Mouse (Mus musculus) megakaryocyte, embryonic 14.5 days (primary cell): ENCODE results near the gene Olfr976. TPM values are rescaled to one million over a fixed set of nuclear protein-coding genes. Genes with fewer than 3 reads are reported as not detected.
"Not testable (repeated sequence)": the region's sequence is repeated elsewhere in the genome, so short reads cannot be mapped to it uniquely, and the experiment has no call there.

ENCODE experiments used
- H3K27me3 ChIP-seq: replicated peaks from 2 replicates; pipeline ENCODE3; 2012; ENCODE audit warnings: inconsistent platforms
- H3K36me3 ChIP-seq: replicated peaks from 2 replicates; pipeline ENCODE3; 2012; ENCODE audit warnings: low read length, inconsistent platforms, mixed read lengths
- H3K4me1 ChIP-seq: 2 replicates; pipeline ENCODE4 v1.6.1; 2012; ENCODE audit warnings: inconsistent platforms
- H3K4me3 ChIP-seq: replicated peaks from 2 replicates; pipeline ENCODE3; 2012; ENCODE audit warnings: moderate library complexity, mild to moderate bottlenecking, inconsistent platforms
- H3K9me3 ChIP-seq: 2 replicates; pipeline ENCODE4 v1.6.1; 2012; ENCODE audit warnings: inconsistent platforms
- FLI1 ChIP-seq: IDR thresholded peaks from 2 replicates; pipeline ENCODE4 v1.6.1; 2012; ENCODE audit warnings: low read length, inconsistent platforms, mixed read lengths
- GATA1 ChIP-seq: IDR thresholded peaks from 3 replicates; pipeline ENCODE4 v1.6.1; 2012; ENCODE audit warnings: mixed read lengths, low read length, inconsistent platforms, borderline replicate concordance
- polyA plus RNA-seq: library from polyadenylated mRNA; stranded (reverse); fragments of >175 nt; gene quantifications from 2 replicates; pipeline ENCODE4 v1.2.3, GENCODE M21; 2012; ENCODE audit warnings: low replicate concordance; ENCODE audit not compliant: insufficient read depth

Olfr976 gene
- not detected in 2 replicates for polyA plus RNA-seq

DNA sequence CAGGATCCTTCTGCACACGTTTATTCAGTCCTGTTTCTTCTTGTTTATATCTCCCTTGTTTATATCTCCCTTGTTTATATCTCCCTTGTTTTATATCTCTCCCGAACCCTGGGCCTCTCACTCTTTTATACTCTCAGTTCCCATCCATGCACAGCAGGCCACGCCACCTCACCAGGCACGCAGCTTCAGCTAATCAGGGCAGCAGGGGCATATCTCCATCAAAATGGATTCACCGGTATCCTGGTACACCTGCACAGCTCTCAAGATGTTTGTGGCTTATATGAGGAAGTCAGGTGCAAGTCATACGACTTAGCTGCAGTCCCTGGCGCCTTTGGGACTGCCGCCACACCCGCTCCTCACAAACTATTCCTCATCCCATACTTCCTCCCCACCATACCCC lies at the start of gene Olfr976:
Olfr976 (minus strand) TSS at position 101 of the 400 bp plus-strand sequence.
- H3K4me3 ChIP-seq, H3K36me3 ChIP-seq, H3K9me3 ChIP-seq, H3K27me3 ChIP-seq, H3K4me1 ChIP-seq: not testable (repeated sequence)

DNA sequence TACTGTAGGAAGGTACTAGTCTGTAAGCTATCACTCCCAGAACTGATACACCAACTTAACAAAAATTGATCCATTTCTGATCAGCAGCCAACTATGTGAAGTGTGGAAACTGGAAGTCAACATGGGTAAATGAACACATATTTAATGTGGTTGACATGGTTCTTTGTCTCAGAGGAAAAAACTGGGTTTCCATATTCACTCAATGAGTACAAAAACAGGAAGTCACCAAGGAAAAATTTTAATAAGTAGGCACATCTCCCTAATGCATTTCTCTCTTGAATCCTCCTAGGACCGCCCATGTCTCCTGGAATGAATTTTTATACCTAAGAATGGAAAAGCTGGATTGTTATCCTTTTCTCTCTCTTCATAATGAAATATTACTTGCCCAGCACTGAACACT lies 48.5 kb upstream of the Olfr976 start, which contains the start of gene Olfr980:
Olfr980 (minus strand) TSS at position 101 of the 400 bp plus-strand sequence.
- no peaks in the 10 kb centered on the region for H3K27me3 ChIP-seq
- no peaks in the 10 kb centered on the region for H3K9me3 ChIP-seq
- TF ChIP-seq GATA1 (no peak), FLI1 (no peak)
- no peak within 1 kb of the TSS for H3K4me3 ChIP-seq
- no peaks in the 10 kb centered on the region for H3K4me1 ChIP-seq
- H3K36me3 ChIP-seq: no peaks in the 10 kb centered on the region

DNA sequence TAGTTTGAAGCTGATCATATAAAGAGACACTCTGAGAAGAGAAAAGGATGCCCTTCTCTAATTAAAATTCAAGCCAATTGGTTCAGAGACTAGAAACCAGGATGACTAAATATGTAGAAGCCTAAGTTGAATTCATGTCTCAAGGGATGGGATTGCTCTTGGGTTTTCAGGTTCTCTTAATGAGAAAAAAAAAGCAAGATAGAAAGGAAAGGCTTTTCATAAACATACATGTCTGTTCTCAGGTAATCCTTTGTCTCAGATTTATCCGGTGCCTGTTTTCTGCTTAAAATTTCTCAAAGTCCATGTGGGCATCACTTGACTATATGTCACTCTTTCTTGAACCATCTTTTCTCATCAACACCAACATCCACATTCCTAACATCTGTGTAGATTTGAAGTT lies 42.4 kb upstream of the Olfr976 start, which contains the start of gene Olfr979:
Olfr979 (minus strand) TSS at position 101 of the 400 bp plus-strand sequence.
- Histone ChIP-seq H3K4me3 (no peak within 1 kb of the TSS), H3K9me3 (no peaks in the 10 kb centered on the region), H3K4me1 (no peaks in the 10 kb centered on the region), H3K36me3 (no peaks in the 10 kb centered on the region), H3K27me3 (no peaks in the 10 kb centered on the region)
- no peak for TF ChIP-seq GATA1
- TF ChIP-seq FLI1: no peak

DNA sequence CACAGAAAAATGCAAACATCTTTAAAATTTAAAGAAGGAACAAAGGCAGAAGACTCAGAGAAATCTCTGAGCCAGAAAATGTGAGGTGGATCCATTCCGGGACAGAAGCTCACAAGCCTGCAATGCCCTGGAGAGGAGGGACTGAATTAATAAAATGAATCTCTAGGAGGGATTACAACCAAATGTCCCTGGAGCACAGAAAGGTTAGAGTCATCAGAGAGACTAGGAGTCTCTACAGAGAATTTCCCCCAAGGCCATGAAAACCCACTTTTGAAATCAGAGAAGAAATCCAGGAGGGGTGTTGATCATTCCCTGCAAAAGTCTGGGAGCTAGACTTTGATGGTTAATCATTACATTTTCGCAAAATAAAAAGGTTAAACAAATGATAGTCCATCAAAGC lies 30.9 kb upstream of the Olfr976 start, which contains the start of gene Olfr978:
Olfr978 (plus strand) TSS at position 301 of the 400 bp plus-strand sequence.
- no peak within 1 kb of the TSS for H3K4me3 ChIP-seq
- no peaks in the 10 kb centered on the region for H3K27me3 ChIP-seq
- no peaks in the 10 kb centered on the region for H3K4me1 ChIP-seq
- TF ChIP-seq FLI1 (no peak), GATA1 (no peak)
- H3K36me3 ChIP-seq: no peaks in the 10 kb centered on the region
- H3K9me3 ChIP-seq: no peaks in the 10 kb centered on the region

DNA sequence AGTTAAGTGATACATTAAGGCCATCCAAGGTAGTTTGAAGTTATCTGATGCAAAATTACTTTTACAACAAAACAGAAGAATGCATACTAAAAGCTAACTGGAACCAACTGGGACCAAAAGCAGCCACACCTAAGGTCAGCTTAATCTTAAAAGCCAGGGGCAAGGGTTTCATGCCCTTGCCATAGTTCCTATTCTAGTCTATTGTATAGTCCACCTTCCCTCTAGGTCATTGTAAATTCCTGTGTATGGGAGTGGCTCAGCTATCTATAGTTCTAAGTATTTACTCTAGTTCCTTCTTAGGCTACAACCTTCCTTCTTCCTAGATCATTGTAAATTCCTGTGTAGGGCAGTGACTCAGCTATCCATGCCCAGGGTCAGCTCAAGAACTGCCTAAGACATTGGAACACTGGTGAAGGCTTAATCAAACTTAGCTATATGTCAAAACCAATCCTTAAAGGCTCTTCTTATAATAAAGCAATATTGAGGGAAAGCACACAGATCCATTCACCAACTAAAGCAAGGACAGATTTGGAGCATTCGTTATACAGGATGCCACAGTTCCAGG lies 15.7 kb upstream of the Olfr976 start:
- H3K4me3 ChIP-seq, H3K9me3 ChIP-seq, H3K36me3 ChIP-seq, H3K27me3 ChIP-seq, H3K4me1 ChIP-seq: not testable (repeated sequence)

DNA sequence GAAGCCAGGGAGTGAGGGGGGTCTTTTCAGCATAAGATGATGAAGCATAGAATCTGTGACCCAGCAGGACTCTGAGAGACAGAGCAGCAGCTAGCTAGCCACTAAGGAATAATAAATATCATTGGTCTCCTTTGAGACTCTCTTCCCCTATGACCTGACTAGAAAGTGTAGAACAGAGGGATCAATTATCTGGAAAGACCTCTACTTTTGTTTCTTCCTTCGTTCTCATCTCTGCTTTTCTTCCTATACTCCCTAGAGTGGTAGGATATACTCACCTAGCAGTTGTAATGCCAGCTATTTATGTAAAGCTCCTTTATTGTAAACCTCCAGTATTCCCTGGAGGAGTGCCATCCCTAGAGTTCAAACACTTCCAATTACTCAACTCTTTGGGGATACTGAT lies 9.0 kb downstream of the Olfr976 start, which contains the start of gene Olfr975:
Olfr975 (minus strand) TSS at position 101 of the 400 bp plus-strand sequence.
- peaks cover 13% of the 10 kb centered on the region for H3K9me3 ChIP-seq
- no peaks in the 10 kb centered on the region for H3K27me3 ChIP-seq
- no peak for TF ChIP-seq FLI1
- TF ChIP-seq GATA1: no peak
- H3K36me3 ChIP-seq: no peaks in the 10 kb centered on the region
- no peaks in the 10 kb centered on the region for H3K4me1 ChIP-seq
- no peak within 1 kb of the TSS for H3K4me3 ChIP-seq

DNA sequence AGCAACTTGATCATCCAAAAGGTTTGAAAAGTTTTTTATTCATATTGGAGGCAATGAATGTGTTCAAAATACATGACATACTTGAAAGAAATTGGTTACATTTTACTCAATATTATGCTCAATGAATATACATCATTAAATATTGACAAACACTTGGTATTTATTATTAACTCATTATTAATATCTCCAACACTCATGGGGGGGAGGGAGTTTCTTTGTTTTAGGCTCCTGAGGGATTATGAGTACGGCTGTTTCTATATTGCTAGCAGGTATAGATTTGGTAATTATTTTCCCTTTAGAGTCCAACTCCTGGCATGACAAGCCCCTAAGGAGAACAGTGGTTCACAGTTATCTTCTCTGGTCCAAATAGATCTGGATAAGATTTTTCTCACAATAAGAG lies 23.7 kb downstream of the Olfr976 start, which contains the start of gene Olfr974:
Olfr974 (plus strand) TSS at position 301 of the 400 bp plus-strand sequence.
- Histone ChIP-seq H3K4me3 (no peak within 1 kb of the TSS), H3K27me3 (no peaks in the 10 kb centered on the region), H3K36me3 (no peaks in the 10 kb centered on the region), H3K9me3 (0 out of 2 replicates have a peak, but pooled peaks cover 6% of the 10 kb centered on the region), H3K4me1 (no peaks in the 10 kb centered on the region)
- TF ChIP-seq FLI1: no peak
- TF ChIP-seq GATA1: no peak

DNA sequence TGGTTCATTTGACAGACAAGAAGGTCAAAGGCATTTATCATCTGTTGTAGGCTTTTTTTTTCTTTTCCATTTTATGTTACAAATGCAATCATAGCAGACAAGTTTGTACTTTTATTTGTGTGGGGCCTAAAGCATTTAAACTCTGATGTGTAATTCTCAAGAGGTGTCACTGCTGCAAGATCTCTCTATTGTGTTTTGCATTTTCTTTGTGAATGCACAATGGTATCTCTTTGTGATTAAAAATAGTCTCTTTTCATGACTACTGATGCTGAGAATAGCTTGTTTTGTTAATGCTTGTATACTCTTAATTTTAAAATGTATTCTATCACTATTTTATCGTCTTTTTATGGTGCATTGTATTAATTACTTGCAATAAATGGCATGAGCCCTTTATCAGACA lies 32.1 kb downstream of the Olfr976 start:
- not testable (repeated sequence) for H3K27me3 ChIP-seq, H3K4me3 ChIP-seq, H3K36me3 ChIP-seq, H3K9me3 ChIP-seq, H3K4me1 ChIP-seq

DNA sequence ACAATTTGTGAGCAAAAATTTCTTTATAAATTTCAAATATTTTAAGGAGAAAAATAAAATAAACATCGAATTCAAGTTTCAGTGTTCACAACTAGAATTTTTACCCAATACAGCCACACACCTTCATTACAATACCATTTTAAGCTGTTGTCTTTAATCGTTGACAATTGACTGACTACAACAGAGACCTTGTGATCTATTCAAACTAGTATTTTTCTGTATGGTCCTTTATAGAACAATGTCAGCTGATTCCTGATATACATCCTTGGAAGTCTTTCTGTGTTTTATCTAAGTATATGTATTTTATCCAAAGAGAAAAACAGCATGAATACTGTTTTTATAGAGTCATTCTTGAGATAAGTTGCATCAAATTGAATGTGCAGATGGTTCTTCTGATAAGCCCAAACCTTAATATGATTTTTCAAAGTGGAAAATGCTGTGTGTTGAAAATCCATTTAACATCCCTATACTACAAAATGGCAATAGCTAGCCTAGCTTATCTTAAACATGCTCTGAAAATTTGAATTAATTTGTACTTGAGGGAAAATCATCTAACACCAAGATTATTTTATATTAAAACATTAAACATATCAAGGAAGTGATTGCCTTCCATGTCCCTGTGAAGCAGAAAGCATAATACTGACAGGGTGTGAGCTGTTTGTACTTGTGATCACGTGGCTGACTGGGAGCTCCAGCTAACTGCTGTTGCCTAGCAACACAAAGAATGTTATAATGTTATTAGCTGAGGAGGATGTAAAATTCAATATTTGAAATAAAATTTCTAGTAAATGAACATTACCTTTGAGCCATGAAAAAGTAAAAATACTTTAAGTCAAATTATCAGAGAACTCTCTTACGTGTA lies 32.7 kb downstream of the Olfr976 start:
- not testable (repeated sequence) for H3K27me3 ChIP-seq, H3K4me3 ChIP-seq, H3K36me3 ChIP-seq, H3K4me1 ChIP-seq, H3K9me3 ChIP-seq

DNA sequence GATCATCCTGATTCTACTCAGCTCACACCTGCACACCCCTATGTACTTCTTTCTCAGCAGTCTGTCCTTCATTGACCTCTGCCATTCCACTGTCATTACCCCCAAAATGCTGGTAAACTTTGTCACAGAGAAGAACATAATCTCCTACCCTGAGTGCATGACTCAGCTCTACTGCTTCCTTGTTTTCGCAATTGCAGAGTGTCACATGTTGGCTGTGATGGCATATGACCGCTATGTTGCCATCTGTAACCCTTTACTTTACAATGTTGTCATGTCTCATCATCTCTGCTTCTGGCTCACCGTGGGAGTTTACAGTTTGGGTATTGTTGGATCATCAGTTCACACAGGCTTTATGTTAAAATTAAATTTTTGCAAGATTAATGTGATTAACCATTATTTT lies 51.0 kb downstream of the Olfr976 start:
- Histone ChIP-seq H3K27me3 (no peaks in the 10 kb centered on the region), H3K4me1 (peaks cover 13% of the 10 kb centered on the region), H3K9me3 (no peaks in the 10 kb centered on the region), H3K4me3 (no peak overlapping the region), H3K36me3 (no peaks in the 10 kb centered on the region)
- no peak for TF ChIP-seq FLI1
- no peak for TF ChIP-seq GATA1
